Mouse (Mus musculus) erythroblast, embryonic 14.5 days (primary cell): ENCODE measurements around the gene Tnr.

Experiments
- GATA1 ChIP-seq: IDR thresholded peaks from 2 replicates; pipeline ENCODE4 v1.6.1; 2012; ENCODE audit warnings: low read length, inconsistent platforms, mixed read lengths
- TAL1 ChIP-seq: IDR thresholded peaks from 3 replicates; pipeline ENCODE4 v1.6.1; 2012; ENCODE audit warnings: low read length, inconsistent platforms, mixed read lengths

GRCm38 (mm10) chr1:159833646-159834338 lies 310.2 kb downstream of the Tnr start:
- TF ChIP-seq GATA1 (no peak), TAL1 (no peak)
